Mouse (Mus musculus): ENCODE measurements around the gene Dhdds.
"Not testable (repeated sequence)": the region's sequence is repeated elsewhere in the genome, so short reads cannot be mapped to it uniquely, and the experiment has no call there.

Gene Dhdds

GRCm38 (mm10) chr4:134005581-134006358 lies 5.1 kb upstream of the Dhdds start:
- no peak for DNase-seq (ENCODE audit: inconsistent ontology term)

DNA sequence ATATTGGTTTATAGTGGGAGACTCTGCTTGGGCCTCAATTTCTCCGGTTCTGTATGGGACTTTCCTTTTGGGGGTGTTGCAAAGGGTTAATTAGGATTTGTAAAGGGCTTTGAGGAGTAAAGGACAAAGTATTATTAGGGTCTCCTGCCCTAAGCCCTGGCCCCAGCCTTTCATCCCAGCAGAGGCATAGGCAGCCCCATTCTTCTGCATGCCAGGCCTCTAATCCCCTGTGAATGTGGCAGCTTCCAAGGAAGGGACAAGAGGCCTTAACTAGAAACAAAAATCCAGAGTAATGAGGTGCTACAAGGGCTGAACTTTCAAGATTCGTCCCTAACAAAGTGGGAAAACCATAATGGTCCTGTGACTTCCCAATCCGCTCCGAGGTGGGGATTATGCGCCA lies 2.2 kb upstream of the Dhdds start:
- DNase-seq (ENCODE audit: inconsistent ontology term): no peak

- no peak for DNase-seq (ENCODE audit: inconsistent ontology term)
Measured at GRCm38 (mm10) chr4:134002246-134002645, 1.5 kb upstream of the Dhdds start.

DNA sequence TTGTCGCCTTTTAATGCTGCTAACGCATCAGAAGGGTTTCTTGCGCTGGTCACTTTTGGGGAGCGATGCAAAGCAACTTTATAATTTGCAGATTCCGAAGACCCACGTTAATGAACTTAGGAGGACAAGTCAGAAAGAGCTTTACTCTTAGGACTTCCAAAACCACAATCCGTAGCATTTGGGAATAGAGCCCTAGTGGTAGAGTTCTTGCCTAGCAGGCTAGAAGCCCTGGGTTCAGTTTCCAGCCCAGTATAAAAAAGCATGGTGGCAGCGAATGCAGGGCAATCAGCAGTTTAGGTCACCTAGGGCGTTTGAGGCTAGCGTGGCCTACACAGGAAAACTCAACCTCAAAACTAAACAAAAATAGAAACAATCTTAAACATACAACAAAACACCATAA lies 992 bp upstream of the Dhdds start:
- DNase-seq (ENCODE audit: inconsistent ontology term): no peak

DNA sequence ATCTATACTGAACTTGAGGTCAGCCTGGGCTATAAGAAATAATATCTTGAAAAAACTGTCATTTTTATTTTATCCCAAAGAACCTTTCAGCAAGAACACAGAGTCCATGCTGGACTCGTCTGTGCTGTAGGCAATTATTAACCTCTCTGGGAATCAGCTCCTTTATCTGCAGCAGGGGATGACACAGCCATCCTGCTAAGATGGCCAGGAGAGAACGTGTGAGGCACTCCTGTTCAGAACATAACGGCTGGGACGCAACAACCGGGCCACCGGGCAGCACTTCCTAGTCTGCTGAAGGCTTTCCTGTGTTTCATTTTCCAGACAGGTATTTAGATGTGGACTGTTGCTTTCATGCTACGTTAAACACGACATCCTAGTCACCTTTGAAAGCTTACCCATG lies 6.0 kb downstream of the Dhdds start:
- no peak for DNase-seq (ENCODE audit: inconsistent ontology term)

- no peak for DNase-seq (ENCODE audit: inconsistent ontology term)
Measured at GRCm38 (mm10) chr4:133991087-133991660, 9.5 kb downstream of the Dhdds start.

- DNase-seq (ENCODE audit: inconsistent ontology term): no peak
Measured at GRCm38 (mm10) chr4:133990035-133990434, 10.7 kb downstream of the Dhdds start.

DNA sequence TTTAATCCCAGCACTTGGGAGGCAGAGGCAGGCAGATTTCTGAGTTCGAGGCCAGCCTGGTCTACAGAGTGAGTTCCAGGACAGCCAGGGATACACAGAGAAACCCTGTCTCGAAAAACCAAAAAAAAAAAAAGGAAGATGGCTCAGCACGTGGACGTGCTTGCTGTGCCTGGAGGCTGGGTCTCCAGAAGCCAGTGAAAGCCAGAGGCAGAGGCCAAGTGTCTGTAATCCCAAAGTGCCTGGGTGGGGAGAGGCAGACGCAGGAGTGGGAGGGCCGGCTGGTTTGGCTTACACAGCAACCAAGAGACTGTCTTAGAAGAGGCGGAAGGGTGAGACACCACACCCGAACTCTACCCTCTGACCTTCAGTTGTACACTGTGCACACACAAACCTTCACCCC lies 12.4 kb downstream of the Dhdds start:
- DNase-seq (ENCODE audit: inconsistent ontology term): not testable (repeated sequence)

DNA sequence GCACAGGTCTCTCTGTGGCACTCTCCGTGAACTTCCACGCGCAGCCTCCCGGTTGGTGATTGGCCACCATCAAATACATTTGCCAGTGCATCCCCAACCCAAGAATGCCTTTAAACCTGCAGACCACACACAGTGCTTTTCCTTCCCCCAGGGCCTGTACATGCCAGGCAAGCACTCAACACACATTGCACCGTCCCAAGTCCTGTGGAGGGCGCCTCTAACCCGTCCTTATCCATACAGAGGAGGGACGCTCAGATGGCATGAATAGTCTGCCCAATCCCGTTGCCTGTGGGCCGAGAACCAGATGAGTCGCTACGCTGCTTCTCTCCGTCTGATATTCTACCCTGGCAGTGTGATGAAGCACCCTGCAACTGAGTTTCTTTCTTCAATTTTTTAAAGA lies 17.8 kb downstream of the Dhdds start:
- no peak for DNase-seq (ENCODE audit: inconsistent ontology term)

GRCm38 (mm10) chr4:133980496-133980895 lies 20.2 kb downstream of the Dhdds start:
- DNase-seq (ENCODE audit: inconsistent ontology term): no peak

DNA sequence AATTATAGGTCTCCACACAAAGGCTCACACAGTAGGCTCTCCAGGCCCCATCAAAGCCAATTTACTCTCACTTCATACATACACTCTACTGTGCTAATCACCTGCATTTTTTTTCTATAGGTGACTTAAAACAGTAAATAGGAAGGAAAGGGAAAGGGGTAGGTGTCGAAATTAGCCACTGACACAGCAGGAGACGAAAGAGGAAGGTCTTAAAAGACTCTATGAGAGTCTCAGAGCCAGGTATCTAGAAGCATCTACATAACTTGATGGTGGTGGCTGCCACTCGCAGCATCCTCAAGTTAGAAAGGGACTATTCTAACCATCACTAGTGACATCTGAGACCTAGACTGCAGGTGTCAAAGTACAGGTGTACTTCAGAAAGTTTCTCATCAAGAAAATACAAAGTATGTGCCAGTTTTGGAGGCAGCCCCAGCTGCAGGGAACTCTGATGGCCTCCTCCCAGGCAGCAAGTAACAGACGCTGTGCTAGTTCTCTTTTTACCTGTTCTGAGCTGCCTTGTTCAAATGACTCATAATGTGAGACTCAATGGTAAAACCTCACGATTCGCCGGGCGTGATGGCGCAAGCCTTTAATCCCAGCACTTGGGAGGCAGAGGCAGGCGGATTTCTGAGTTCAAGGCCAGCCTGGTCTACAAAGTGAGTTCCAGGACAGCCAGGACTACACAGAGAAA lies 22.6 kb downstream of the Dhdds start:
- no peak for DNase-seq (ENCODE audit: inconsistent ontology term)

DNA sequence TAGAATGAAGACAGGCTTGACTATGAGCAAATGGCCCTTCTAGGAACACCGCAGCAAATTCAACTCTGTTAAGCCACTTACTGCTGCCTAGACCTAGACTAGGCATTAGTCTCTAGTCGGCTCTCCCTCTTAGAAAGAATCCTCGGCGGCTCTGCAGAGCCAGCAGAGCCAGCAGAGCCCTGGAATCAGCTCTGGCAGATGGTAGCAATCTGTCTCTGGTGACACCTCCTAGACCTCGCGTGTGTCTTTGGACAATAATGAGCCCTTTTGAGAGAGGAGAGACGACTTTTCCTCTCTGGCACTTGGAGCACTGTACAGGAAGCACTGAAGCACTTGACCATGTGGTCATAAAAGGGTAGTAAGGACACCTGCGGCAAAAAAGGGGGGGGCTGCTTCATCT lies 29.0 kb downstream of the Dhdds start:
- no peak for DNase-seq (ENCODE audit: inconsistent ontology term)

- DNase-seq (ENCODE audit: inconsistent ontology term): no peak
Measured at GRCm38 (mm10) chr4:133970876-133971275, 29.8 kb downstream of the Dhdds start.

- DNase-seq (ENCODE audit: inconsistent ontology term): no peak
Measured at GRCm38 (mm10) chr4:133970196-133970595, 30.5 kb downstream of the Dhdds start.

- no peak for DNase-seq (ENCODE audit: inconsistent ontology term)
Measured at GRCm38 (mm10) chr4:133969114-133969770, 31.5 kb downstream of the Dhdds start.

- no peak for DNase-seq (ENCODE audit: inconsistent ontology term)
Measured at GRCm38 (mm10) chr4:133968150-133968921, 32.4 kb downstream of the Dhdds start, which contains the start of gene Hmgn2. TSS of gene Hmgn2 (minus strand) at chr4:133968650.

DNA sequence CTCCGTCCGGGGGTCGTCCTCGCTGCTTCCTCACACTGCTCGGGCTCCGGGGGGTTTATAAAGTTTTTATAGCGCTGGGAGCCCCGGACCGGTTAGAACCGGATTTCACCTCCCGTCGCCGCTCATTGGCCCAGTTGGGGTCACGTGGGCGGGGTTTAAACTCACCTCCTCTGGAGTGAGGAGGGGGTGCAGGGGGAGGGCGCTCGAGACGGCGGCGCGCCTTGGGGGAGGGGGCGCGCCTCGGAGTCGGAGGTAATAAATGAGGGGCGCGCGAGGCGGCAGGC lies 32.9 kb downstream of the Dhdds start:
- peak; percentile 96 for DNase-seq (ENCODE audit: inconsistent ontology term)

DNA sequence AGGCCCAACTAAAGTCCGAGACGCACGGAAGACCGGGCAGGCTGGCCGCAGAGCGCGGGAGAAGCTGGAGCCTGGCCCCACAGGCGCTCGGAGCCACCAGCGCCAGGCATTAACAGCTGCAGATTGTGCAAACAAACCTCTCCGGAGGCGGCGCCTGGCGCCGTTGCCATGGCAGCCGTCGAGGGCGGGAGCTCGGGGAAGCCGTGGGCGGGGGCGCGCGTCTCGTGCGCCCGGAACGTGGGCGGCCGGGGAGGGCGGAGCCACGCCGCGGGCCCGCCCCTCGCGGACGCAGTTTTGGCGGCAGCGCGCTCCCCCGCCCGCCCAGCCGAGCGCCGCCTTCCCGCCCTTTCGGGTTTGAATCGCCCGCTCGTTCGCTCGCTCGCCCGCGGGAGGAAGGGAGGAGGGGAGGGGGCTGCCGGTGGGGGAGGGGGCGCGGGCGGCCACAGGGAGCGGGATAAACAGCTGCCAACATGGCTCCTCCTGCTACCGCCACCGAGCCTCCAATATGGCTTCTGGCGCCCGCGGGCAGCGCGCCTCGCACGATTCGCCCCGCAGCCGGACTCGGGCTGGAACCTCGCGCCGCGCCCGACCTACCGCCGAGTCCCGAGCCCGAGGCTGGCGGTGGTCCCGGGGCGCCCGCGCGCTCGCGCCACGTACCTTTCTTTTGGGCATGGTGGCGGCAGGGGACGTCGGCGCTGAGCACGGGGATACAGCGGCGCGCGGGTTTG lies 33.4 kb downstream of the Dhdds start:
- DNase-seq (ENCODE audit: inconsistent ontology term): peak; percentile 98

DNA sequence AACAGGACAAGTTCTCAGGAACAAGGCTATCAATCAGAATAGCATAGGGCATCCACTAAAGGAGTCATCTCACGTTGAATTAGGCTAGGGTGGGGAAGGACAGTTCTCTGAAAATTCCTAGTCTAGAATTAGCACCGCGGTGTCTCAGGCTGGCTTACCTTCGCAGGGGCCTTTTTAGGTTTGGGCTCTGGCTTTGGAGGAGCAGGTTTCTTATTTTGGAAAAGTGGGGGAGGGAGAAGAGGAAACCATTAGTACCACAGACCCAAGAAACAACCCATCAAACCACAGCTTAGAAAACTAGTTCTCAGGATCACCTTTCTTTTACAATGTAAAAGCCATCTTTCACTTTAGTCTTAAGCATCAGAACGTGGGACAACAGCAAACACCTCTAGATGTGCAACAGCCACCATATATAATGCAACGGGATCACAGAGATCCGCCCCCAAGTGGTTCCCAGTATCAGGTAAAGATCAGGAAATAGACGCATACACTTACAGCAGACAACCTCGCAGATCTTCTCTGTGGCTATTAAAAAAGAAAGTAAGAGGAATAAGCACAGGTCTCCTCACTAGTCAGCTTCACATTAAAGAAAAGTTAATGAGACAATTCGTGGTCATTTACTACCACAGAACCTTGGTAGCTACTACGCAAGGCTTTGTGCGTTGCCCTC lies 34.3 kb downstream of the Dhdds start:
- no peak for DNase-seq (ENCODE audit: inconsistent ontology term)

DNA sequence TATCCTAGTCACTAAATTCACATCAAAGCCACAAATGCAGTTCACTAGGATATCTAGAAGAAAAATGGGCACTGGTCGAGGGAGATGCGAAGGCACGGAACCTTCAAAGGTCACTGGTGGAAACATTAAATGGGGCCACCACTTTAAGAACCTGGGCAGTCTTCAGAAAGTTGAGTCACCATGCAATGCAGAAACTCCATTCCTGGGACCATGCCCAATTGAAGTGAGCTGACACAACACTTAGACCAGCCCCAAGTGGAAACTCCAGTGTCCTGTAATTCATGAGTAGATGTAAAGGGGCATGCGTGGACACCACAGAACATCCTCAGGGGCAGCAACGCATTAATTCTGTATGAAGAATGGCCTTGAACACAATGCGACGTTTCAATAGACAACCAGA lies 38.2 kb downstream of the Dhdds start:
- no peak for DNase-seq (ENCODE audit: inconsistent ontology term)

GRCm38 (mm10) chr4:133958884-133959283 lies 41.8 kb downstream of the Dhdds start:
- DNase-seq (ENCODE audit: inconsistent ontology term): no peak

Data from Muller cell, postnatal 12 days (primary cell).